Mouse (Mus musculus) inflammation-experienced regulatory T-cells (primary cell): ENCODE data around the gene Sec63. TPM values are rescaled to one million over a fixed set of nuclear protein-coding genes. Genes with fewer than 3 reads are reported as not detected.

Experiments
- polyA plus RNA-seq, 2 experiments: library from polyadenylated mRNA; unstranded; fragments of 100-300 nt; shearing (Covaris generic); gene quantifications; one replicate each; pipeline ENCODE4 v1.2.1; 2017

The Sec63 gene
- polyA plus RNA-seq: 10 to 100 TPM; 30.7 to 59.0 TPM

GRCm38 (mm10) chr10:42760999-42761900 is at the start of gene Sec63:
Gene Sec63 (plus strand): TSS chr10:42761496.

GRCm38 (mm10) chr10:42860159-42860911 is 99.0 kb downstream of the Sec63 start, which contains the start of gene Scml4:
Gene Scml4 (plus strand): TSS chr10:42860370.

Other genes starting within 250 kb of the Sec63 start
- 1 to 10 TPM in 1 of 2 experiments, under 1 TPM in 1; 0.23 to 1.0 TPM for gene Nr2e1, start 177.9 kb upstream of the Sec63 start, polyA plus RNA-seq
- gene Ostm1, start 177.7 kb upstream of the Sec63 start, polyA plus RNA-seq: 10 to 100 TPM; 52.3 to 52.7 TPM
- 100 to 1,000 TPM in 1 of 2 experiments, 10 to 100 TPM in 1; 66.9 to 144 TPM for gene Scml4, start 98.9 kb downstream of the Sec63 start, polyA plus RNA-seq